Mouse (Mus musculus) kidney, embryonic 14.5 days (tissue): ENCODE results near the gene Dnah7c. TPM values are rescaled to one million over a fixed set of nuclear protein-coding genes. Genes with fewer than 3 reads are reported as not detected.

Source experiments
- ATAC-seq: fragments of 200-750 bp; cut with Nextera tagmentation; 2 replicates; pipeline ENCODE4 v1.8.0; 2017; ENCODE audit warnings: moderate number of reproducible peaks, mild to moderate bottlenecking, moderate TSS enrichment, moderate library complexity; ENCODE audit not compliant: low FRiP score, low TSS enrichment
- H3K27ac ChIP-seq: fragments of 300-500 bp; sonication (generic); 2 replicates; pipeline ENCODE4 v1.5.1; 2014; ENCODE audit warnings: low read depth, mild to moderate bottlenecking, low read length, moderate library complexity, mixed read lengths
- H3K27me3 ChIP-seq: fragments of 300-500 bp; sonication (generic); 2 replicates; pipeline ENCODE4 v1.6.1; 2014; ENCODE audit warnings: mild to moderate bottlenecking, low read length; ENCODE audit not compliant: control insufficient read depth, insufficient read depth
- H3K36me3 ChIP-seq: fragments of 300-500 bp; sonication (generic); 2 replicates; pipeline ENCODE4 v1.6.1; 2014; ENCODE audit warnings: low read length, mixed read lengths; ENCODE audit not compliant: control insufficient read depth, insufficient read depth
- H3K4me1 ChIP-seq: fragments of 300-500 bp; sonication (generic); 2 replicates; pipeline ENCODE4 v1.6.1; 2014; ENCODE audit warnings: low read length, mixed read lengths; ENCODE audit not compliant: control insufficient read depth, insufficient read depth
- H3K4me2 ChIP-seq: fragments of 300-500 bp; sonication (generic); replicated peaks from 2 replicates; pipeline ENCODE4 v1.6.1; 2014; ENCODE audit warnings: low read depth, mild to moderate bottlenecking, low read length
- H3K4me3 ChIP-seq: fragments of 300-500 bp; sonication (generic); 2 replicates; pipeline ENCODE4 v1.5.1; 2014; ENCODE audit warnings: mild to moderate bottlenecking, low read length
- H3K9ac ChIP-seq: fragments of 300-500 bp; sonication (generic); 2 replicates; pipeline ENCODE4 v1.6.1; 2014; ENCODE audit warnings: low read depth, mild to moderate bottlenecking, low read length, moderate library complexity
- H3K9me3 ChIP-seq: fragments of 300-500 bp; sonication (generic); 2 replicates; pipeline ENCODE4 v1.6.1; 2016; ENCODE audit warnings: low read length; ENCODE audit not compliant: control insufficient read depth
- WGBS: fragments of 180-500 bp; shearing (Covaris S2); extraction: QIAGEN DNeasy Blood & Tissue Kit; methylation state at CpG from one replicate; pipeline ENCODE4 v1.1.7; 2014; 5-methylcytosine and 5-hydroxymethylcytosine counted together
- polyA plus RNA-seq: library from polyadenylated mRNA; unstranded; fragments of >200 nt; fragmentation: Nextera tagmentation; extraction: Ambion mirVana; gene quantifications from 2 replicates; pipeline ENCODE4 v1.2.1, GENCODE M21; 2014

The Dnah7c gene
- polyA plus RNA-seq, 1 experiment from 2014 or later = 0.11 TPM

DNA sequence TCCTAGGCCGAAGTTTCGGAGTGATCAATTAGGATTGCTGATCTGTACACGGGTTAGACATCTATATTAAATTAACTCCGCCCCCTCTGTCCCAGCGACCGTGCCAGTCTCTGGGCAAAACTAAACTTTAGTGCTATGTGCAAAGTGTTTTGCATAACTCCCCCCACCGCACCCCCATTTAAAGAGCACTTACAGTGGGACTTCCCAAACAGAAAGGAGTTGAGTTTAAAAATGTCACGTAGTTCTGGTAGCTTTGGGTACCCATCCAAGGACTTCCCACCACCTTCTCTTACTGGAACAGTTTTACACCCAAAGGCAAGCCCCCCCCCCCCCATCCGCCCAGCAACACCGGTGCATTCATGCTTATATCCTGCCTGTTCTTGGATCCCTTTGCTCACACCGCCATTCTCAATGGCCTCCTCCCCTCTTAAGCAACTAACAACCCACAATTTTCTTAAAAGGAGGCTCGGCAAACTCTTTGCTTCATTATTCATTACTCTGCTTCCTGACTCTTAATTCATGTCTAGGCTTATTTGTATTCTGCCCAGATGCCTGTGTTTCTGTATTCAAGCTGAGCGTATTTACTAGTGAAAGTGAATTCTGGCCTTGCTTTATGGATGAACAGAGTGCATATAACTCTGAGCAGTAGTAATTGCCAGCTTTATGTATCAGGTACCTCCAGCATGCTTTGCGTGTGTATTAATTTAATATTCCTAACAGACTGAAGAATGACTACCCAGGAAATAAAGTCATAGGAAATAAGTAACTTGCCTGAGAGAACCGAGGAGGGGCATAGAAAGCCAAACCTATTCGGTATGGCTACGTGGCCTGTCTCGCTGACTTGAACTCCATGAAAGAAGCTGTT, 428.9 kb downstream of the Dnah7c start:
- Histone ChIP-seq H3K27ac (peak overlapping the region; percentile 99), H3K4me2 (peak overlapping the region; percentile 44), H3K27me3 (no peaks in the 10 kb centered on the region), H3K36me3 (no peaks in the 10 kb centered on the region), H3K9me3 (no peaks in the 10 kb centered on the region), H3K4me1 (peaks cover 14% of the 10 kb centered on the region; the same call in 1 of the 2 replicates), H3K4me3 (peak overlapping the region; percentile 93), H3K9ac (peak overlapping the region; percentile 98; the same call in 1 of the 2 replicates)
- 24% methylated on average over 18 of the region's 18 CpGs for WGBS
- no peak; the same call in 1 of the 2 replicates for ATAC-seq

DNA sequence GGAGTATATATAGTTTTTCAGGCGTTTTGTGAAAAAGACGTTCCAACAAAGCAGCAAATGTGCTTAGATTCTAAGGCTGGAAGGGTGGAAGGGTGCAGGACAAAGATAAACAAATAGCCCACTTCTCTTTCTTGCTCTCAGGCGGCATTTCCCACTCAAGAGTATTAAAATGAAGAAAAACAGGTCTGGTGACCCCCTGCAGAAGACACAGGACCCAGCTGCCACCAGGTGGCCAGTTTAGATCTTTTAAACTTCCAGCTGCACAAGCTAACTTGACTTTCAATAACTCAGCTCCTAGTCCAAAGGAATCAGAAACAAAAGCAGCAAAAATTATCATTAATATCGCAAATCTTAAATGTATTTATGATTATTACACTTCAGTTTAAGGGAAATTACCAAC, 431.1 kb downstream of the Dnah7c start:
- Histone ChIP-seq H3K36me3 (no peaks in the 10 kb centered on the region), H3K9ac (no peak overlapping the region), H3K4me3 (no peak overlapping the region), H3K27ac (no peak overlapping the region), H3K27me3 (no peaks in the 10 kb centered on the region), H3K9me3 (no peaks in the 10 kb centered on the region), H3K4me2 (no peak overlapping the region), H3K4me1 (peaks cover 7% of the 10 kb centered on the region; the same call in 1 of the 2 replicates)
- no peak for ATAC-seq
- 47% methylated on average over 4 of the region's 4 CpGs for WGBS
